Mouse (Mus musculus): ENCODE results near the gene Rad23b.

DNA sequence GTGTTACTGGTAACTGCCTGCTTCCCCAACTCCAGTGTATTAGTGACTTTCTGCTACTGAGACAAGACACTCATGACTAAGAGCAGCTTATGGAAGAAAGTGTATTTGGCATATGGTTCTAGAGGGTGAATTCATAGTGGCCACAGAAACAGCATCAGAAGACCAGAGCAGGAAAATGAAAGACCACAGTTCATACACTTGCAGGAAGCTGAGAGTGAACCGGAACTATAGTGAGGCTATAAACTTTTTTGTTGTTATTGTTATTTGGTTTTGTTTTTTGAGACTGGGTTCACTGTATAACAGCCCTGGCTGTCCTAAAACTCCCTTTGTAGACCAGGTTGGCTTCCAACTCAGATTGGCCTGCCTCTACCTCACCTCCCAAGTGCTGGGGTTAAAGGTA, 6.0 kb downstream of the Rad23b start:
- TF ChIP-seq POLR2A (IDR thresholded peaks at IDR 0.05; ENCODE audit: low read depth, low read length) (no peak), CTCF (IDR thresholded peaks at IDR 0.05; ENCODE audit: borderline replicate concordance, insufficient read depth, low read length) (no peak)

Data from embryonic fibroblast, embryonic 13.5 days (primary cell).